Mouse (Mus musculus): ENCODE measurements around the gene Dtx2.

- no peak for TF ChIP-seq CTCF (IDR thresholded peaks at IDR 0.05; ENCODE audit: extremely low read depth, insufficient read depth, insufficient read length, insufficient replicate concordance)
- no peak for TF ChIP-seq POLR2A (IDR thresholded peaks at IDR 0.05; ENCODE audit: low read depth, low read length)
Measured at GRCm38 (mm10) chr5:135974365-135974764, 20.2 kb upstream of the Dtx2 start, which contains the start of gene Ssc4d.

Measured in spleen, adult 2 months (tissue).